Mouse (Mus musculus) neutrophil, adult 83 days (primary cell): ENCODE data around the gene Gm5105. TPM values are rescaled to one million over a fixed set of nuclear protein-coding genes. Genes with fewer than 3 reads are reported as not detected.

Experiments used
- total RNA-seq, 2 experiments: library from RNA; stranded (reverse); gene quantifications; one replicate each; pipeline ENCODE4 v1.2.4; 2023

Gene Gm5105
- not detected for total RNA-seq

DNA sequence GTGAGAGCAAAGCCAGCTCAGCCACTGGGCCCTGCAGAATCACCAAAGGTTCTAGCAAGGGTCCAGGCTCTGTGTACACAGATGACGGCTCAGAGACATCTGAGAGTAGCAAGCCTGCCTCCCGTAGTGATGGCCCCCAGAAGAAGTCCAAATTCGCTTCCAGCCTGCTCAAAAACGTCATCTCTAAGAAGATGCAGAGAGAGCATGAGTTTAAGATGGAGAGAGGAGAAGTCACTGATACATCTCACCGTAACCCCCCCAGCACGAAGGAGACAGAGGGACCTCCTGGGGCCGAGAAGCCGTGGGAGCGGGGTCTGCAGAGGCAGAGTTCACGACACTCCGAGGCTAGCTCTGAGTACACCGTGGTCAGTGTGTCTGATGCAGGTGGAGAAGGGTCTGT lies at the start of gene Gm5105:
Gm5105 (minus strand) TSS at position 101 of the 400 bp plus-strand sequence.

DNA sequence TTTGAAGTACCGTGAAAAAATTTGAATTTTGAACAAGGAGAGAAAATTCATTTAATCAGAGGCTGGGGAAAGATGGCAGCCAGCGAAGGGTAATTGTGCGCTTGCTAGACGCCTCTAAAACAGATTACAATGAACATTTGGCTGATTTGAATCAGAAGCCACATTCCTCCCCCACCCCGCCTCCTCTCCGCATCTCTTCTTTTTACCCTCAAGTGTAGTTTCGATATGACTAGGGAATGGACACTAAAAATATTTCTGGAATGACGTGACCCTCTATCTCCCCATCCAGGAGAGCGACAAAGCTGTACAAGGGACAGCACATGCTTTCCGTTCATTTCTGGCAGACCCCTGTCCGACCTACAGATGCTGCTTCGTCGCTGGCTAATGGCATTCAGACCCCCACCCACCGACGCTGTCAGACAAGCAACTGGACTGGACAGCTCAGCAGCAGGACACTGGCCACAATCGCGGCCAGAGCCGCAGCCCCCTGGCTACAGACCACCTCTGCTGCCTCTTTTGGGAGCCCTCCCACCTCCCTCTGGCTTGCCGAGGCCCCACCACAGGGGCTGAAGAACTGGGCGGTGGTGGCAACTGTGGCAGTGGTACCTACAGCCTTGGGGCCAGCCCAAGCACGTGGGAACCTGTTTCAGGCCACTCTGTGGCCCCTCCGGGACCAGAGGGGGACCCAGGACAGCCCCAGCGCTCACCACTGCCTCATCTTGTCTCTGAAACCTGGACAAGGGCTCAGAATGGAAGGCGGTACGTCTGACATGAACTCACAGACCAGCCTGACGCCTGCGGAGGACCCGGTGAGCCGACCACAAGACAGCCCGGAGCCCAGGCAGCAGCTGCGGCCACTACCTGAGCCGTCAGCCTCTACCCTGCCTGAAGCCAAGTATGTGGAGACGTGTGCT lies 2.2 kb downstream of the Gm5105 start, which contains the start of gene 1110002E22Rik:
1110002E22Rik (plus strand) TSS at position 321 of the 914 bp plus-strand sequence.

Other genes starting within 250 kb of the Gm5105 start
- 100 to 1,000 TPM; 569 to 622 TPM for gene H2afz, start 202.9 kb downstream of the Gm5105 start, total RNA-seq
- 10 to 100 TPM; 21.3 to 26.0 TPM for gene Dnajb14, start 199.7 kb downstream of the Gm5105 start, total RNA-seq
- gene Lamtor3, start 148.9 kb downstream of the Gm5105 start, total RNA-seq, result 10 to 100 TPM; 56.8 to 62.0 TPM
- 10 to 100 TPM; 47.2 to 47.8 TPM for gene Dapp1, start 85.8 kb downstream of the Gm5105 start, total RNA-seq
- gene 1110002E22Rik, start 2.3 kb downstream of the Gm5105 start, total RNA-seq, result not detected
- 1 to 10 TPM; 1.9 to 2.9 TPM for gene Trmt10a, start 76.1 kb upstream of the Gm5105 start, total RNA-seq
- 1 to 10 TPM; 1.4 to 2.0 TPM for gene Mttp, start 77.6 kb upstream of the Gm5105 start, total RNA-seq
- gene 4930579F01Rik, start 126.4 kb upstream of the Gm5105 start, total RNA-seq, result not detected
- not detected for gene Adh7, start 150.4 kb upstream of the Gm5105 start, total RNA-seq
- gene Adh1, start 193.6 kb upstream of the Gm5105 start, total RNA-seq, result not detected
- gene Adh6a, start 245.9 kb upstream of the Gm5105 start, total RNA-seq, result not detected